Mouse (Mus musculus): Measurements from ENCODE around the gene Hemgn.
A peak's percentile ranks its signal among the peaks of the same experiment; 100 is the strongest.

Hemgn gene

GRCm38 (mm10) chr4:46412113-46412512 is 1.2 kb downstream of the Hemgn start:
- DNase-seq (ENCODE audit: low spot score) = no peak

- no peak for DNase-seq (ENCODE audit: low spot score)
These were observed 1.8 kb downstream of the Hemgn start for GRCm38 (mm10) chr4:46411489-46411888.

DNA sequence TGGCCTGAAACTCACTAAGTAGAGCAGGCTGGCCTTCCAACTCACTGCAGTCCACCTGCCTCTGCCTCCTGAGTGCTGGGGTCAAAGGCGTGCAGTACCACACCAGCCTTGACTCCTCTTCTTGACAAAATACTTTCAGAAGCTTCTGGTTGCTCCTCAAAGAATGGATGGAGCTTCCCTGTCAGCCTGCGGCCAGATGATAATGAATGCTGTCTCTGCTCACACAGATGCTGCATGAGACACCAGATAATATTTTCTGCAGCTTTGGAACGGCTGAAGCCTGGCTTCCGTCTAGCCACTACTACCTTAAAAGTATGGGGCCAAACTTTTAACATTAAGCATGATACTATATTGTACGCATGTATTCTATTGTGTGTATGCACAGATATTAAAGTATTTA is 2.6 kb downstream of the Hemgn start:
- peak; percentile 87 for DNase-seq (ENCODE audit: low spot score)

- DNase-seq (ENCODE audit: low spot score) = peak; percentile 93
These were observed 6.2 kb downstream of the Hemgn start for GRCm38 (mm10) chr4:46406966-46407703.

DNA sequence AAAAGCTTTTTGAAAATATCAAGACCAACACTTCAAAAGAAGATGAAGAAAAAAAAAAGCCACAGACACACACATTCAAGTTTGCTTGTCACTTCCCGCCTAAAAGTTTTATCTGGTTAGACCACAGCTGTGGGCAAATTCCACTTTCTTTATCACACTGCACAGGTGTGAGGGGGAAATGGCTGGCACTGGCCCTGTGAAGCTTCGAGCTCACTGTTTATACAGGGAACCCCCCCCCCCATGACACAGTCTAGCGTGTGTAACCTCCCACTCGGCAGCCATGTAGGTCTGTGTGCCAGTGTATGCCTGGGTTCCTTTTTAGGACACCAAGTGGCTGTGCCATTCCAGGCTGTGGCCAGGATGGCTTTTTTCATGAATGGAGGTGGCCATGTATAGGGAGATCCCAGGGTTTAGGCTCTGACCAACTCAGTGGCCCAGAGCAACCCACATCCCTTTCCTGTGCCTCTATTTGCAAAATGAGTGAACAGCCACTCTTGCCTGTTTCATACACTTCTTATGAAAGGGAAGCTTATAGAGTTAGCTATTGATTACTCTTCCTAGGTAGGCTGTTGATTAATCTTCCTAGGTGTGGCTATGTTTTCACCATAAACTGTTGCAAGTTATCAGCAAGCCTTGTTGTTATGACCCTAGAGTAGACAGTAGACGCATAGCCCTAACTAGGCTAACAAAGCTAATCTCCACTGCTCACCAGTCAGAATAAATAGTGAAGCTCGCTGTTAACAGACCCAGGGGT is 9.1 kb downstream of the Hemgn start:
- peak; percentile 95 for DNase-seq (ENCODE audit: low spot score)

- no peak for DNase-seq (ENCODE audit: low spot score)
These were observed 14.5 kb downstream of the Hemgn start for GRCm38 (mm10) chr4:46398839-46399238.

- peak; percentile 80 for DNase-seq (ENCODE audit: low spot score)
These were observed 17.6 kb downstream of the Hemgn start for GRCm38 (mm10) chr4:46395736-46396135.

DNA sequence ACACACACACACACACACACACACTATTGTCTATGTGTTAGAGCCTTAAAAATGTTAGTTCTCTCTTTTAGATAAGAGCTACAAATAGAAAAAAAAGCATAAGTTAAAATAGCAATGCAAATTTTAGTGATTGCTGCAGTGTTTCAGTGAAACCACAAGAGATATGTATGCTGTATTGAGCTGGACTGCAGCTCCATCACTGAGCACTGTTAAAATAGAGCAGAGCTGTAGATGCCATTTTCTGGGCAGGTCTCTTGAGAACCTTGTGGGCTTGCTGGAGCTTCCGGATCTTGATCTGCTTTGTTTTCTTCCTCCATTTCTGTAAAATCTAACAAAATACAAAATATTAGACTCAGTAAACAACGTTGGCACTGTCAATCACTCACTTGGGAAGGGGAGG is 18.9 kb downstream of the Hemgn start:
- DNase-seq (ENCODE audit: low spot score) = no peak

DNA sequence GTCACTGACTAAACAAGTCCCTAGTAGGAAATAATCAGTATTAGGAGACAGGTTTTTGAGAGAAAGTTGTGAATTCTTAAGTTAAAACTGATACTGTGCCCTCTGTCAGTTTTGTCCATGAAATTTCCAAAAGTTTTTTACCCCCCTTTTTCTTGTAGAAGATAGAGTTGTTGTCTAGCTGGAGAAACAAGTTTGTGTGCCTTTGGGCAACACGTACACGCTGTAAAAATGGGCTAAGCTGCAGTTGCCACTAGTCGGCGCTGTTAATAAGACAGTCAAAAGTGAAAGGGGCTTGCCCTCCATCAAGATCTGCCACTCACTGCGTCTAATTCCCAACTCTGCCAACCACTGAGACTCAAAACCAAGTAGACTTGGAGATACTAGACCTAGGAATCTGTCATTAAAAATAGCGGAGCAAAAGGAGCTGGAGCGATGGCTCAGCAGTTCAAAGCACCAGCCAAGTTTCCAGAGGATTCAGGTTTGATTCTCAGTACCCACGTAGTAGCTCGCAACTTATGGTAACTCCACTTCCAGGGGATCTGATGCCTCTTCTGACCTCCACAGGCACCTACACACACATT is 22.8 kb downstream of the Hemgn start:
- DNase-seq (ENCODE audit: low spot score) = peak; percentile 96

- DNase-seq (ENCODE audit: low spot score) = no peak
These were observed 23.5 kb downstream of the Hemgn start for GRCm38 (mm10) chr4:46389612-46390341.

DNA sequence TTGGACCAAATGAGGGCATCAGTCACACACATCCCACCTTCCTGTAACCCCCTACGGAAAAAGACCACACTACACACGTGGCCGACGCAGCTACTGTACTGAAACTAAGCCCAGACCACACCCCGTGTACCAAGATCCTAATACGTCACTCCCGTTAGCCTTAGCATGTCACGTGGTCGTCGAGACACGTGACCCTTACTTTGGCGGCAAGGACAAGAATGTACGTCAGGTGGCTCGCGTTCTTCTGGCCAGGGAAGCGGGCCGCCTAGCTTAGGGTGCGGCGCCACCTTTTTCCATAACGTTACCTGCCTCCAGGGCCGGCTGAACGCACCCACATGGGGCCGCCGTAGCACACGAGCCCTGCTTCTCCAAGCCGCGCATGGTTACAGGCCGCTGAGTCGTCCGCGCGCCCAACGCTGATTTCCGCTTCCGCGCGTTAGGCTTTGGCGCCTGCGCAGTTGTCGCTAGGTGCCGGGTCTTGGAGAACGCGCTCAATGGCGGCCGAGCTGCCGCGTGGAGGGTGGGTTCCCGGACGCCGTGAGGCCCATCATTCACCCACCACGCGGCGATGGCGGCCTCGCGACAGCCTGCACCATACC is 24.2 kb downstream of the Hemgn start, which contains the start of gene Trmo:
Gene Trmo (minus strand): TSS at position 425 of the 599 bp plus-strand sequence.
- DNase-seq (ENCODE audit: low spot score) = peak; percentile 95

GRCm38 (mm10) chr4:46388556-46388955 is 24.8 kb downstream of the Hemgn start:
- no peak for DNase-seq (ENCODE audit: low spot score)

- DNase-seq (ENCODE audit: low spot score) = peak; percentile 78
These were observed 38.4 kb downstream of the Hemgn start for GRCm38 (mm10) chr4:46374869-46375368.

DNA sequence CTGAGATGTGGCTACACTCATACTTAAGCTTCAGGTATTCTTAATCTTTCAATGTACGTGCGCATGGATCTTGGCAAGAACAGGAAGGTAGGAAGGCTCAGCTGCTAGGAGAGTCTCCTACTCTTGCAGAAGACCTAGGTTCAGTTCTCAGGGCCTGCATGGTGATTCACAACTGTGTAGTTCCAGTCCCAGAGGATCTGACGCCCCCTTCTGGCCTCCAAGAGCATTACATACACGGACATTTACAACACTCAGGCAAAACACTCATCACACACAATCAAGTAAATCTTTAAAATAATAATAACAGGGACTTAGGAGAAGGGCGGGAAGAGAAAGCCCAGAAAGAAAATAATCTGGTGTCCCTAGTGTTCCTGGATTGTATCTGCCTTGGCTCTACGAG is 38.9 kb downstream of the Hemgn start:
- no peak for DNase-seq (ENCODE audit: low spot score)

- DNase-seq (ENCODE audit: low spot score) = no peak
These were observed 42.3 kb downstream of the Hemgn start for GRCm38 (mm10) chr4:46371030-46371429.

- no peak for DNase-seq (ENCODE audit: low spot score)
These were observed 42.9 kb downstream of the Hemgn start for GRCm38 (mm10) chr4:46370406-46370805.

DNA sequence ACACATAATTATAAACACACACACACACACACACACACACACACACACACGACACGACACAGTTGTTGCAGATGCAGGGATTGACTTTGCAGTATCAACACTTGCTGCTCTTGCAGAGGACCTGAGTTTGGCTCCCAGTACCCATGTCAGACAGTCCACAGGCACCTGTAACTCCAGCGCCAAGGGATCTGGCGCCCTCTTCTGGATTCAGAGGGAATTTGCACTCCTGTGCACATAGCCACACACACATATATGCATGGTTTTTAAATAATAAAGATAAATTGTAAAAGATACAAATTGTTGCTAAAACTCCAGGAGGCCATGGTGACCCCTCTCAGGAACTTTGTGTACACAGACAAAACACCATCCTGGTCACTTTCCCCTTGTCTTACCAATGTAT is 44.2 kb downstream of the Hemgn start:
- DNase-seq (ENCODE audit: low spot score) = no peak

DNA sequence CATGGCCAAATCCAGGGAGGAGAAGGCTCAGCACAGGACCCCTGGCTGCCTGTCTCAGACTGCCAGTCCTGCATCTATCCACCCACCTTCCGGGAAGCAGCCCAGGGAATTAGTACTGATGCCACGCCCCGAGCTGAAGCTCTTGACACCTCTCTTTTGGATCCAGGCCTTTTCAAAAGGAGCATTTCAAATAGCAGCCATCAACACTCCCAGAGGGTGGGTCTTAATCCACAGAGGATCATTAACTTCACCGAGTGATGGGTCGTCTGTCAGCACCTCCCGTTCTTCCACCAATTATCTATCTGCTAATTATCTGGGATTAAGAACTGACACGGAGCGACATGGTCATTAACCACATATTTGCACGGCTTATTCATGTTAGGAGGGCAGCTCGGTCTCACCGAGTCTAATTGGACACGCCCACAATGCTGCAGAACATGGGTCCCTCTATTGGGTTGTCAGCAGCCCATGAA is 45.8 kb downstream of the Hemgn start:
- DNase-seq (ENCODE audit: low spot score) = no peak

- no peak for DNase-seq (ENCODE audit: low spot score)
These were observed 48.9 kb downstream of the Hemgn start for GRCm38 (mm10) chr4:46364360-46364759.

DNA sequence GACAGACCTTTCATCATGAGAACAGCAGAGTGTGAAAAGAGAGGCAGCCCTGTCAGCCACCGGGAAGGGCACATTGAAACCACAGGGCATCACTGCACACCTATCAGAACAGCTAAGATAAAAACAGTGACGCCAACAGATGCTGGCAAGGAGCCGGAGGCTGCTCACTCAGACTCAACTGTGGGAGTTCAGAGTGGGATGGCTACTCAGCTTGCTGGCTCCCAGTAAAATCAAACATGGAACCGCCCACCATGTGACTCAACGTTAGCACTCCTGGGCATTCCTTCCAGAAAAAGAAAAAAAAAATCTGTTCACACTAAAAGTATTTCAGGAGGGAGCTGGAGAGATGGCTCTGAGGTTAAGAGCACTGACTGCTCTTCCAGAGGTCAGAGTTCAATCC is 52.0 kb downstream of the Hemgn start:
- no peak for DNase-seq (ENCODE audit: low spot score)

DNA sequence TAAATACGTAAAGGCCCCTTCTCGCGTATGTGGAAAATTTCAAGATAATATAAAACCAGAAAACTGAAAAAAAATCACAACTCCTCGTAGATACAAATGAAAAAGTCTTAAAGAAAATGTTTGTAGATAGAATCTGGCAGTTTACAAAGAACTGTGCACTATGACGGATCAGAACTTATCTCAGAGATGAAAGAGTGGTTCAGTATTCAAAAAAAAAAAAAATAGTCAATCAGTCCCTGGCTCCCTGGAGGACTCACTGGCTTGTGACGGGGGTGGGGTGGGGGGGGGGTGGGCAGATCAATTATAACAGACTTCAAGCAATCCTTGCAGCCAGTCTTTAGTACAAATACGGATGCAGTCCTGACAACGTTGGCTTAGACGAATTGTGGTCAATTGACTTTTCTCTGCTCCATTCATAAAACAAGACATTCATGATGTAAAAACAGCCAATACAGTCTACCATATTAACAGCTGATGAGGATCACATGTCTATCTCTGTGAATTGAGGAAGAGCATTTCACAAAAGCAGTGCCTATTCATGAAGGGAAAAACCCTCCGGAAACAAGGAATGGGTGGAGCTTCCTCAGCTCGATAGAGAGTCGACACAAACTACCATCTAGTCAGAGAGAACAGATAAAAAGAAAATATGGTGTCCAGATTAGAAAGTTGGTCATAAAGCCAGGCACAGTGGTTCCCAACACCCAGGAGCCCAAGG is 53.6 kb downstream of the Hemgn start:
- no peak for DNase-seq (ENCODE audit: low spot score)

Data from c-Kit-positive CD71-positive TER-119-positive erythroid progenitor cells, embryonic 14.5 days (primary cell).